Mouse (Mus musculus) embryonic fibroblast, embryonic 13.5 days (primary cell): ENCODE data around the gene Plcl2.

Source experiments
- CTCF ChIP-seq: IDR thresholded peaks from 2 replicates; pipeline ENCODE4 v1.5.1; 2011; ENCODE audit warnings: mild to moderate bottlenecking, control low read depth, low read length, moderate library complexity, borderline replicate concordance; ENCODE audit not compliant: insufficient read depth
- POLR2A ChIP-seq: IDR thresholded peaks from 2 replicates; pipeline ENCODE4 v1.6.1; 2011; ENCODE audit warnings: low read depth, mild to moderate bottlenecking, control low read depth, low read length, moderate library complexity

GRCm38 (mm10) chr17:50483700-50484099 is 25.5 kb upstream of the Plcl2 start:
- TF ChIP-seq CTCF: no peak
- TF ChIP-seq POLR2A: no peak
